Mouse (Mus musculus) ES-Bruce4 (cell line): Measurements from ENCODE around the gene Pde9a. TPM values are rescaled to one million over a fixed set of nuclear protein-coding genes. Genes with fewer than 3 reads are reported as not detected.

Experiments
- H3K27ac ChIP-seq: 2 replicates; pipeline ENCODE4 v1.5.1; 2012; ENCODE audit warnings: low read length, inconsistent platforms; ENCODE audit not compliant: insufficient read depth
- H3K27me3 ChIP-seq: 2 replicates; pipeline ENCODE4 v1.6.1; 2012; ENCODE audit warnings: mild to moderate bottlenecking, low read length, inconsistent platforms; ENCODE audit not compliant: control insufficient read depth, poor library complexity, insufficient read depth, severe bottlenecking
- H3K36me3 ChIP-seq: 2 replicates; pipeline ENCODE4 v1.6.1; 2012; ENCODE audit warnings: inconsistent platforms, mild to moderate bottlenecking, low read length, moderate library complexity; ENCODE audit not compliant: control insufficient read depth, poor library complexity, insufficient read depth, severe bottlenecking
- H3K4me1 ChIP-seq: one replicate; pipeline ENCODE4 v1.8.1; 2011; ENCODE audit warnings: low read length; ENCODE audit not compliant: control insufficient read depth, insufficient read depth
- H3K4me3 ChIP-seq: 2 replicates; pipeline ENCODE4 v1.5.1; 2011; ENCODE audit warnings: low read depth, mild to moderate bottlenecking, low read length
- H3K9ac ChIP-seq: 2 replicates; pipeline ENCODE4 v1.6.1; 2012; ENCODE audit warnings: low read depth, mild to moderate bottlenecking, inconsistent platforms; ENCODE audit not compliant: poor library complexity, severe bottlenecking
- H3K9me3 ChIP-seq: replicated peaks from 2 replicates; pipeline ENCODE4 v1.6.1; 2012; ENCODE audit warnings: mild to moderate bottlenecking, low read length, inconsistent platforms; ENCODE audit not compliant: control insufficient read depth, poor library complexity, insufficient read depth, severe bottlenecking
- CTCF ChIP-seq: IDR thresholded peaks from one replicate; pipeline ENCODE4 v1.8.1; 2011; ENCODE audit warnings: low read depth, low read length
- EP300 ChIP-seq: IDR thresholded peaks from 2 replicates; pipeline ENCODE4 v1.6.1; 2011; ENCODE audit warnings: low read depth, low read length; ENCODE audit not compliant: insufficient read depth
- POLR2A ChIP-seq: IDR thresholded peaks from one replicate; pipeline ENCODE4 v1.8.1; 2011; ENCODE audit warnings: low read length; ENCODE audit not compliant: insufficient read depth
- polyA plus RNA-seq: library from polyadenylated mRNA; stranded (reverse); fragments of >200 nt; gene quantifications from 2 replicates; pipeline ENCODE4 v1.2.4, GENCODE M21; 2011; ENCODE audit warnings: low read depth; ENCODE audit not compliant: missing spikeins, insufficient read depth, insufficient read length

The Pde9a gene
- polyA plus RNA-seq, 1 experiment, result 11.0 TPM

DNA sequence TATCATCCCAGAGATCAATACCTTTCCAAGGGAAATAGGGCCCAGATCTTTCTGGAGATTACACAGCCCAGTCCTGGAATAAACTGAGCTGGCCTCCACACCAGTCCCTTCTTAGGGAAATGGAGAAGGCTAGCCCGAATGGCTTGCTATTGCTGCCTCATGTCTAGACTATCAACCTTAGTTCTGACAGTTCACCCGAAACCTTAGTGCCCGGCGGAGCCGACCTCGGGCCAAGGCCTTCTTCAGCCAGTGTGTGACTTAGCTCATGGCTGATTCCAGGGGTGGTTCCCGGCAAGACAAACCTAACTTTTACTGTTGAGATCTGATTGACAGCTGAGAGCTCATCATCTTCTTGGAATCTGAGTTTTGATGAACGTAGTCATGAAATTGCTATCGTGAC, 68.0 kb downstream of the Pde9a start:
- Histone ChIP-seq H3K27me3 (no peaks in the 10 kb centered on the region), H3K4me1 (no peaks in the 10 kb centered on the region), H3K36me3 (no peaks in the 10 kb centered on the region), H3K9ac (no peak overlapping the region), H3K4me3 (no peak overlapping the region), H3K27ac (no peak overlapping the region), H3K9me3 (no peaks in the 10 kb centered on the region)
- no peak for TF ChIP-seq POLR2A

- Histone ChIP-seq H3K27me3 (no peaks in the 10 kb centered on the region), H3K9ac (no peak overlapping the region), H3K27ac (no peak overlapping the region), H3K4me3 (no peak overlapping the region), H3K4me1 (no peaks in the 10 kb centered on the region), H3K36me3 (no peaks in the 10 kb centered on the region), H3K9me3 (no peaks in the 10 kb centered on the region)
- TF ChIP-seq CTCF, result no peak
- no peak for TF ChIP-seq EP300
- no peak for TF ChIP-seq POLR2A
Observed at GRCm38 (mm10) chr17:31456723-31457567, 70.9 kb downstream of the Pde9a start.

DNA sequence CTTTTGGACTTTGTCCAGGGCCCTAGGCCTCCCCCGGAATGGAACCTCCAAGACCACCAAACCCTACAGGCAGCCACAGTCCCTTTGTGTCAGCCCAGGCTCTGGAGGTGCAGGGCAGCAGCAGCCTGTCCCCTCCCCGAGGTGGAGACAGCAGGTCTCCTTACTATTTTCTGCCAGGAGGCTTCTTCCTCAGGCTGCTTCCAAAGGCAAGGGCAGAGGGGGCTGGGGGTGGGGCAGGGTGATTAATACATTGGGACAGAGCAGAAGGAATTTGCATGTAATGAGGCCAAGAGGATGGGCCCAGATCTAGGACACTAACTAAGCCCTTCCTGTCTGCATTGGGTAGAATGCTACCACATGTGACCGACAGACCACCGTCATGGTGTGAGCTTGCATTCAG, 74.4 kb downstream of the Pde9a start:
- Histone ChIP-seq H3K9ac (no peak overlapping the region), H3K4me1 (no peaks in the 10 kb centered on the region), H3K27me3 (no peaks in the 10 kb centered on the region), H3K4me3 (no peak overlapping the region), H3K9me3 (no peaks in the 10 kb centered on the region), H3K36me3 (no peaks in the 10 kb centered on the region), H3K27ac (no peak overlapping the region)
- TF ChIP-seq CTCF (no peak), EP300 (no peak), POLR2A (no peak)

- Histone ChIP-seq H3K27me3 (no peaks in the 10 kb centered on the region), H3K4me1 (no peaks in the 10 kb centered on the region)
- TF ChIP-seq POLR2A, result no peak
- TF ChIP-seq EP300, result no peak
- no peak for TF ChIP-seq CTCF
Observed at GRCm38 (mm10) chr17:31462506-31462905, 76.5 kb downstream of the Pde9a start.

DNA sequence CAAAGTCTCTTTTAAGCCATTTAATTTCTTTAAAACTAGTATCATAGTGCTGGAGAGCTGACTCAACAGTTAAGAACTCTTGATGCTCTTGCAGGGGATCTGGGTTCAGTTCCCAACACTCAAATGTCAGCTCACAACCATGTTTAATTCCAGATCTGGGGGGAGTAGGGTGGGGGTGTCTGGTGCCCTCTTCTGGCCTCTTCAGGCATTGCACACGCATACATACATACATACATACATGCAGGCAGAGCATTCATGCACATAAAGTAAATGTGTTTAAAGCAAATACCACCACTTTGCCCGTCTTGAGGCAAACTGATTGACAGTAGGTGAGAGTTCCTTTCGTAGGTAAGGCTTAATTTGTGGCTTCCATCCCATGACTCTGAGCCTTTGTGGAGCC, 80.8 kb downstream of the Pde9a start:
- H3K4me1 ChIP-seq, result no peaks in the 10 kb centered on the region

More at GRCm38 (mm10) chr17:31462506-31462905, 76.5 kb downstream of the Pde9a start:
- no peak overlapping the region for H3K27ac ChIP-seq
- no peaks in the 10 kb centered on the region for H3K36me3 ChIP-seq
- H3K9me3 ChIP-seq, result no peaks in the 10 kb centered on the region
- no peak overlapping the region for H3K9ac ChIP-seq
- no peak overlapping the region for H3K4me3 ChIP-seq

GRCm38 (mm10) chr17:31468496-31468895, 82.5 kb downstream of the Pde9a start:
- Histone ChIP-seq H3K4me1 (no peaks in the 10 kb centered on the region), H3K27ac (no peak overlapping the region), H3K4me3 (no peak overlapping the region), H3K27me3 (no peaks in the 10 kb centered on the region), H3K9me3 (no peaks in the 10 kb centered on the region), H3K9ac (no peak overlapping the region), H3K36me3 (no peaks in the 10 kb centered on the region)
- TF ChIP-seq POLR2A (no peak), CTCF (no peak), EP300 (no peak)

More for the DNA sequence above, 80.8 kb downstream of the Pde9a start:
- Histone ChIP-seq H3K36me3 (no peaks in the 10 kb centered on the region), H3K9me3 (no peaks in the 10 kb centered on the region), H3K4me3 (no peak overlapping the region), H3K27ac (no peak overlapping the region), H3K27me3 (no peaks in the 10 kb centered on the region), H3K9ac (no peak overlapping the region)
- TF ChIP-seq EP300, result no peak
- peak; percentile 70 for TF ChIP-seq CTCF
- no peak for TF ChIP-seq POLR2A
